Mouse (Mus musculus) embryonic facial prominence, embryonic 14.5 days (tissue): ENCODE measurements around the gene Rbm19. TPM values are rescaled to one million over a fixed set of nuclear protein-coding genes. Genes with fewer than 3 reads are reported as not detected.

Source experiments
- ATAC-seq: fragments of 200-750 bp; cut with Nextera tagmentation; 2 replicates; pipeline ENCODE4 v1.8.0; 2017; ENCODE audit warnings: low read depth, moderate number of reproducible peaks, moderate TSS enrichment
- DNase-seq: peaks from one replicate; pipeline ENCODE4 v3.0.0-alpha.2; 2015; ENCODE audit warnings: low spot score
- H3K27ac ChIP-seq: fragments of 300-500 bp; sonication (generic); replicated peaks from 2 replicates; pipeline ENCODE4 v1.5.1; 2014; ENCODE audit warnings: low read depth, mild to moderate bottlenecking, low read length, moderate library complexity
- H3K27me3 ChIP-seq: fragments of 300-500 bp; sonication (generic); replicated peaks from 2 replicates; pipeline ENCODE4 v1.6.1; 2014; ENCODE audit warnings: low read length; ENCODE audit not compliant: control insufficient read depth, insufficient read depth
- H3K36me3 ChIP-seq: fragments of 300-500 bp; sonication (generic); 2 replicates; pipeline ENCODE4 v1.6.1; 2014; ENCODE audit warnings: low read length, mixed read lengths; ENCODE audit not compliant: control insufficient read depth, insufficient read depth
- H3K4me1 ChIP-seq: fragments of 300-500 bp; sonication (generic); 2 replicates; pipeline ENCODE4 v1.6.1; 2014; ENCODE audit warnings: antibody characterized with exemption, low read length; ENCODE audit not compliant: control insufficient read depth, insufficient read depth
- H3K4me2 ChIP-seq: fragments of 300-500 bp; sonication (generic); 2 replicates; pipeline ENCODE4 v1.6.1; 2014; ENCODE audit warnings: low read depth, mild to moderate bottlenecking, low read length, moderate library complexity, mixed read lengths
- H3K4me3 ChIP-seq: fragments of 300-500 bp; sonication (generic); 2 replicates; pipeline ENCODE4 v1.5.1; 2014; ENCODE audit warnings: low read depth, mild to moderate bottlenecking, low read length
- H3K9ac ChIP-seq: fragments of 300-500 bp; sonication (generic); 2 replicates; pipeline ENCODE4 v1.6.1; 2014; ENCODE audit warnings: low read depth, mild to moderate bottlenecking, low read length, moderate library complexity, mixed read lengths
- H3K9me3 ChIP-seq: fragments of 300-500 bp; sonication (generic); 2 replicates; pipeline ENCODE4 v1.6.1; 2016; ENCODE audit warnings: low read length; ENCODE audit not compliant: control insufficient read depth
- WGBS: fragments of 180-500 bp; shearing (Covaris S2); extraction: QIAGEN DNeasy Blood & Tissue Kit; methylation state at CpG from one replicate; pipeline ENCODE4 v1.1.7; 2014; 5-methylcytosine and 5-hydroxymethylcytosine counted together
- polyA plus RNA-seq: library from polyadenylated mRNA; unstranded; fragments of >200 nt; fragmentation: Nextera tagmentation; extraction: Ambion mirVana; gene quantifications from 2 replicates; pipeline ENCODE4 v1.2.1, GENCODE M21; 2014

Gene Rbm19
- polyA plus RNA-seq, 1 experiment from 2014 or later = 14.4 TPM

DNA sequence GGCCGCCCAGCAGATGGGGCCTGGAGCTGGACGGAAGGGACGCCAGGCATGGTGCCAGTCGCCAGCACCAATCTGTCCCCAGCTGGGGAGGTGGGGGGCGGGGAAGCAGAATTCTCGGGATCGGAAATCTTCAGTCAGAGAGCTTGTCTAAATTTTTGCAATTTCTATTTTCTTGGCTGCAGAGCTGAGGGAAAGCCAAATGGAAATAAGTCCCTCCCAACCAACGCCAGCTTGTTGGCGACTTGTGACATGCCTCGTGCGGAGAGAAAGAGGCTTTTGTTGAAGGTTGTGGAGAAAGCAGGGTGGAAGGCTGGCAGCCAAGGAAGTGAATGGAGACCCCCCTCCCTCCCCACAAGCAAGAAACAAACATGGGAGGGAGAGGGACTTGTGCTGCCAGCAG lies 119.3 kb downstream of the Rbm19 start:
- no peaks in the 10 kb centered on the region for H3K9me3 ChIP-seq

DNA sequence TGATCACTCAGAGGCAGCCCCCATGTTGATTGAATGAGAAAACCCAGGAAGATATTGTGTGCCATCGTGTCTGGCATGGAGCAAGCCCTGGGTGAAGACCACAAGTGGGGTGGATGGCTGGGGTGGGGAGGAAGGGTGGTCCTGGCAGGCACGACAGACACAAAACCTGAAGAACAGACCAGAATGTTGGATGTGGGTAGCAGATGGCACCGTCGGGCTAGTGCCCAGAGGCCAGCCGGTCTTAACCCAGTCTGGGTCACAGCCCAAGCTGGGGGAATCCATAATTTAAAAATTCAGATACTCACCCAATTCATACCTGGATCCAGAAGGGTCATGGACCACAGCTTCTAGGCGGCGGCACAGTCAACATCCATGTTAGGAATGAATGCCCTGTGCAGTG lies 123.8 kb downstream of the Rbm19 start:
- no peak for ATAC-seq
- no peak overlapping the region for H3K9ac ChIP-seq
- no peak for DNase-seq
- H3K27me3 ChIP-seq = no peaks in the 10 kb centered on the region; the same call in 1 of the 2 replicates
- no peak overlapping the region for H3K4me3 ChIP-seq
- no peak overlapping the region for H3K27ac ChIP-seq
- H3K36me3 ChIP-seq = no peaks in the 10 kb centered on the region
- WGBS = 86% methylated on average over 7 of the region's 7 CpGs
- H3K4me2 ChIP-seq = no peak overlapping the region
- H3K4me1 ChIP-seq = no peaks in the 10 kb centered on the region
- no peaks in the 10 kb centered on the region for H3K9me3 ChIP-seq

More for the DNA sequence above, 119.3 kb downstream of the Rbm19 start:
- Histone ChIP-seq H3K4me2 (no peak overlapping the region), H3K36me3 (no peaks in the 10 kb centered on the region), H3K4me3 (no peak overlapping the region), H3K27ac (no peak overlapping the region), H3K4me1 (no peaks in the 10 kb centered on the region), H3K9ac (no peak overlapping the region), H3K27me3 (no peaks in the 10 kb centered on the region; the same call in 1 of the 2 replicates)
- 59% methylated on average over 11 of the region's 11 CpGs for WGBS
- DNase-seq = peak; percentile 33
- no peak for ATAC-seq

DNA sequence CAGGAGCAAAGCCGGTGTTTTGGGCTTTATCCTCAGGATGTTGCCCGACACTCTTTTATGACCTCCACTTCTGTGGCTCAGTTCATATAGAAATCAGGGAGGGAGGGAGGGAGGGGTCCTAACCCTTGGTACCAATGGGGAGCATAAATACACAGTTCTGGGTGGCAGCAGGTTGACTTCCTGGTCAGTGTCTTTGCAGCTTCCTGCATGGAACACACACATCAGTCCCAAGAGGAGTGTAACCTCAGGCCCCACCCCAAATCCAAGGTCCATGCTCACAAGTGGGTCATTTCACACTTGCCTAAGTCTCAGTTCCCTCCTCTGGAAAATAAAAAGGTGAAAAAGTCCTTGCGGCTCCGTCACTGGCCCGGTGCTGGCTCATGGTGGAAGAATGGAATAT lies 129.1 kb downstream of the Rbm19 start:
- Histone ChIP-seq H3K27ac (no peak overlapping the region), H3K9me3 (no peaks in the 10 kb centered on the region), H3K27me3 (peaks cover 6% of the 10 kb centered on the region; the same call in 1 of the 2 replicates), H3K36me3 (no peaks in the 10 kb centered on the region), H3K9ac (no peak overlapping the region), H3K4me2 (no peak overlapping the region), H3K4me1 (no peaks in the 10 kb centered on the region), H3K4me3 (no peak overlapping the region)
- ATAC-seq (no peak), DNase-seq (no peak)
- WGBS = 69% methylated on average over 5 of the region's 5 CpGs
